Mouse (Mus musculus) kidney, adult 9 months (tissue): ENCODE measurements around the gene Efcab7.

Experiments used
- DNase-seq: peaks from one replicate; pipeline ENCODE4 v3.0.0; 2022

Gene Efcab7

GRCm38 (mm10) chr4:99945011-99945410, 116.0 kb downstream of the Efcab7 start:
- DNase-seq = no peak

DNA sequence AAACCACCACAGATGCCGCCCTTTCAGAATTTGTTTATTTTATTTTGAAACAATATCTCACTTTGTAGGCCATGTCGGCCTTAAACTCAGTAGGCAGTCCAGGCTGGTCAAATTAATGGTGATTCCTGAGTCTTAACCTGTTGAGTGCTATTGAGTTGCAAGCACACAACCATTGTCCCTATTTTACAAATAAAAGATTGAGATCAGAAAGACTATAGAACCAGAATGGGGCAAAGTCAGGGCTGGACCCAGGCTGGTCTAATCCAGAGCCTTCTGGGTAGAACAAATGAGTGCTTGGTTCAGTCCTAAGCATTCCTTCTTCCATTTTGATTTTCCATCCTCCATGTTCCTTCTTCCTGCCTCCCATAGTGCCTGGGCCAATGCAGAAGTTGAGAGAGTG, 117.5 kb downstream of the Efcab7 start:
- DNase-seq = no peak

GRCm38 (mm10) chr4:99947192-99947591, 118.2 kb downstream of the Efcab7 start:
- DNase-seq = no peak

- DNase-seq = no peak
Observed at GRCm38 (mm10) chr4:99947896-99948295, 118.9 kb downstream of the Efcab7 start.

GRCm38 (mm10) chr4:99953904-99954303, 124.9 kb downstream of the Efcab7 start:
- DNase-seq = no peak

- DNase-seq = no peak
Observed at GRCm38 (mm10) chr4:99955396-99955795, 126.4 kb downstream of the Efcab7 start.

DNA sequence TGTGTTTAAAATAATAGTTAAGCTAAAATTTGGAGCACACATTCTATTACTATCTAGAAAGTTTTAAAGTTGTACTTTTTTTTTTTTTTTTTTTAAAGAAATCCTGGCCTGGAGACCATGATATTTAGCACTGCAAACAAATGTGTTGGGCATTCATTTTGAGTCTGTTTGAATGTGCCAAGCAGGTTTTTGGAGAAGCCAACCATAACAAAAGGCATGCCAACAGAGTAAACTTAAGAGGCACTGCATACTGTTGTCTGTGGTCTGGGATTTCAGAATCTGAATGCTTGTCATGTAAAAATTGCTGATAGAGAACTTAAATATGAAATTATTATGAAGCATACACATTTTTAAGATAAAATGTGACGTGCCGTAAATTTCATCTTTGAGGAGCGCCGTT, 128.2 kb downstream of the Efcab7 start:
- DNase-seq = no peak

GRCm38 (mm10) chr4:99958084-99958815, 129.3 kb downstream of the Efcab7 start:
- DNase-seq = peak; percentile 55

- no peak for DNase-seq
Observed at GRCm38 (mm10) chr4:99959308-99959707, 130.3 kb downstream of the Efcab7 start.
